Mouse (Mus musculus) WW6 (cell line): ENCODE data around the gene Ddc.
A peak's percentile ranks its signal among the peaks of the same experiment; 100 is the strongest.

Source experiments
- DNase-seq: peaks from one replicate; pipeline ENCODE4 v3.0.0-alpha.2; 2013; ENCODE audit warnings: low read depth, low spot score

Gene Ddc

DNA sequence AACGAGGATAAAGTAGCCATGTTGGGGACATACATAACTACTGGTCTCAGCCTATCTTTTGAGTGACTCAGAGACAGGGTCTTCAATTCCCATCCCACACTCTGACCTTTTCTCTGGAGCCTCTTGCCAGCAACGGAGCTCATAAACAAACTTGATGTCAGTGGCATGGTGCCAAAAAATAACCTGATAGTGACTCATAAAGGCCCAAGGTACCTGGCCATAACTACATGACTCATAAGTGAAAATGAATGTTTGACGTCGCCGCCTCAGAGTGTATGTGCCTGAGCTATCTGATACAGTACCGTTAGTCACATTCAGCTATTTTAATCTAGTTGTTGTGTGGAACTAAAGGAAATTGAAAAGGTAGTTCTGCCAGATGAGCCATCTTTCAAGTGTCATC is 72.3 kb downstream of the Ddc start:
- no peak for DNase-seq

DNA sequence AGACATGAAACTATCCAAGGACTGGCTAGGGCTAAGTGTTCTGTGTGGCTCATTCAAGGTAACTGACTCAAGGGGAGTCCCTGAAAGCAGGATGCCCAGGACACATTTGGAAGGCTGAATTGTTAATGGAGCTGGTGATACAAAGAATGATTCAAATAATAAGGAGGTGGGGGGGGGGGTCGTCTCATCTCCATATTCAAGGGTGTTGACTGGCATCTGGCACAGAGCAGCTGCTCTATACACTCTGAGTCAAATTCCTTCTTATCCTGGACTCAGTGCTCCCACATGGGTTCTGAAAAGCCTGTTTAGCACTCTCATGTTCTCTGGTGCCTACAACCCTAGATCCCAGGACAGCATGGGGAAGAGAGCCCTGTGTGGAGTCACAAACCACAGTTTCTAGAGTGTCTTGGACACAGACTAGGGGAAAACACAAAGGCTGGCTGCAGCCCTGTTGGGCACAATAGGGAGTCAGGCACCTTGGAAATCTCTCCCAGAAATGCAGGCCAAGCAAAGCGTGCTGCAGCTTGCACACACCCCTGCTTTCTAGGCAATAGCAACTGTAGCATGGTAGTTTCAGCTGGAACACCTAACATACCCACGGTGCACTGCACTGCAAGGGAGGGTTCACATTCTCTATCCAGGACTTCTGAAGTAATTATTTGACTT is 72.8 kb downstream of the Ddc start:
- DNase-seq: no peak

DNA sequence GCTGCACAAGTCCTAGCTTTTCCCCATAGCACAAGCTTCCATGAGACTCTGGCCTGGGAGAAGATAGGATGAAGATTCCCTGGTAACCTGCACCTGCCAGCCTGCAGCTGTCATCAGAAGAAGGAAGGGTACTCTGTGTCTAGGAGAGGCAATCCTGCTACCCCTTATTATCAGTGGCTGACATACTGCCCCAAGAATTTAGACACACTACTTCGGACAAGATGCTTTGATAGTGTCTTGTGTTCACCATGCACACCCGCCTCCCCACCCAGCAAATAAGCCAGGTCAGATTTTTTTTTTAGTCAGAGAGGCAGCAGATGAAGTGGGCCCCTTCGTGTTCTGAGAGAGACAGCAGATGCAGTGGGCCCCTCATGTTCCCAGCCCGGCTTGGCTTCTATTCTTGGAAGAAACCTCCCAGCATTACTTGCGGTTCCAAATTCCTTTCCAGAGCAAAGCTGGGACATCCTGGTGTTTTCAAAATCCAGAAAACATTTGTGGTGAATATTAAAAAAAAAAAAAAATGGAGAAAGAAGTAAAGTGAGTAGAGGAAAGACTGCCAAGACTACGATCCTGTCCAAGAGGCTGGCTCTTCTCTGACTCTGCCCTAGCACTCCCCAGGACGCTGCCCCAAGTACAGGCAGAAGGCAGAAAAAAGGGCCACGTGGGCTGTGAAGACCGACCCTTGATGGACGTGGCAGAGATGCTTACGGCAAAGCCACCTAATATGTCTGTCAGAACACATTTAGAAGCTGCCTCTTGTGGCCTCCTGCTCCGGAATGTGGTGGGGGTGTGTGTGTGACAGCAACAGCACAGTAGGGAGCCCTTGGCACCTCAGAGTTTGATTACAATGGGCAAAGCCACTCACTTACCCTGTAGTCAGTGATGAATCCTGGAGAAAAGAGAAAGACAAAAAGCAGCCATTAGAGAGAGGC is 73.7 kb downstream of the Ddc start:
- DNase-seq: no peak

DNA sequence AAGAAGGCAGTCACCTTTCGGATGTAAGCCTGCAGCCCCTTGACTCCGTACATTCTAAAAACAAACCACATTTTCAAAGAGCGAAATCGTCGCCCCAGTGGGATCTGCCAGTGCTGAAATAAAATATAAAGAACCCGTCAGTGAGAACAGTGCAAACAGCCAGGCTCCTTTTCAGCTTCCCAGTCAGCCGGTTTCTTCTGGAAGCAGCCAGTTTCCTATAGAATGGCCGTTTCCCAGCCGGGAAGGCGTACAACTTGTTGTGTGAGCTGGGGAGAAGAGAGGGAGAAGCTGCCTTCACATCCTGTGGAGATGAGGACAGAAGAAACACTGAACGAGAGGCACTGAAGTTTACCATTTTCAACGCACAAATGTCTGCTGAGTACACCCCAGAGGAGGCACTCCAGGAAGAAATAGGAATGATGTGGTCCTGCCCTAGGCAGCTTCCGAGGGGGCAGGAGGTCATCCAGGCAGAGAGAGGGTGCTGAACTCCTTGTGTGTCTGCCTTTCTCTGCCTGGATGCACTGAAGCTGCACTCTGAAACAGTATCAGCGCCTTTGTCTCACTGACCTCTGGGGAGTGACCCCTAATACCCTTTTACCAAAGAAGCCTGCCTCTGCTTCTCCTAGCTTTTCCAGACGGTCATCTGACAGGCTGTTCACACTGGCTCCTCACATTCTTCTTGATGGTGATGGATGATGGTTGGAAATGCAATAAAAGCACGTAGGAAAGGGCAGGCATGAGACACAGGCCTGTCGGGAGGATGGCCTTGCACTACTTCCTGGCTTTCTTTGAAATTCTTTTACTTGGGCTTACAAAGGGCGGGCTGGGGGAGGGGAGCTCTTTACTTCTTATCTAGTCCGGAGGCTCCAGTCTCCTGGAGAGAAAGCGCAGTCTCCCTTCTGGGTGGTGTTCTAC is 75.5 kb downstream of the Ddc start:
- DNase-seq: peak; percentile 68

DNA sequence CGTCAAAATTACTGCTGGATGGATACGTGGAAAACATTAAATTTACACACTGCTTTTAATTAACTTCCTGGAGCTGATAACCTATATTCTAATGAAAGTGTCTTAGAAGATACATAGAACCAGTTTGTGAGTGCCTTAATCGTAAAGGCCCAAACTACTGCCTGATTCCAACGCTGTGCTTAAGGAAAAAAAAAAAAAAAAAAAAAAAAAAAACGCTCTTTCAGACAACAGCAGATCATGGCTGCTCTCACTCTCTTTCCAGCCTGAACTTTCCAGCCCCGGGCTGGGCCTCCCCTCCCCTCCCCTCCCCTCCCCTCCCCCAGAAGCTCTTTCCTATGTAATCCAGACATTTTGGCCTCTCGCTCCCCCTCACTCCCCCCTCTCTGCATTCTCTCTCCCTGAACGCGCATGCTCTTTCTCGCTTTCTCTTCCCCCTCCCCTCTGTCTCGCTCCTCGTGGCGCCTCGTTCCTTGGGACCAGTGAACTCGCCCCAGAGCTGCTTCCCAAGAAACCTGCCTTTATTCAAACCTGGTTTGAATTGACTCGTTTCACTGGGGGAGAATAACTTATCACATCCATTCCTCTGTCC is 76.5 kb downstream of the Ddc start:
- peak; percentile 89 for DNase-seq

DNA sequence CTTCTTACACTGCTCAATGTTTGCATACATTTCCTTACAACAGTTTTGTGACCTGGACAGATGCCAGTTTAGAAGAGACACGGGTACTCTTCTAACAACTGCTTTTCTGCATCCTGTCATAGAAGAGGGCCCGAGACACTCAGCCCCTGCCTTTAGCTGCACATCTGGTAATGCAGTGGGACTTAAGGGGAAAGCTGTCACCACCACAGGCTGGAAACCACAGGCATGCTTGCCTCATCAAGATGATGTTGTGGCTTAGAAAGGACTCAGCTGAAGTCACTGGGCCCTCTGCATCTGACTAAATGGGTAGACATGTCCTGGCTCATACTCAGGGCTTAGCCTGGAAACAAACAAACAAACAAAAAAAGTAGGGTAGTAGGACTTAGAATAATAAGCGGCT is 77.2 kb downstream of the Ddc start:
- no peak for DNase-seq

DNA sequence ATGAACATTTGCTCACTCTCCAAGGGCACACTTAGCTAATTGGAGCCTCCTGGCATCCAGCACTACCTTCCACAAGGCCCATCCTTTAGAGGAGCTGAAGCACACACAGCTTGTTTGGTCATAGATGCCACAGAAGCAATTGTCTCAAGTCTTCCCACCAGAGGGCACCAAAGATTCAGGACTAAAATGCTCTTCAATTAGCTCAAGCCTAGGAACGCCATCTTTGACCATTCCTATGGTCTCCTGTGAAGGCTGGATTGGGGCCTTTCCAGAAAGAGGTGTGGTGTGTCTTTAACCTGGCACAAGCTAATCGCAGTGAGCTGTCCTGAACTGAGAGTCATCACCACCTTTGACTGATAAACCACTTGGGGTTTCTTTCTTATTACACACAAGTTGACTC is 77.7 kb downstream of the Ddc start:
- DNase-seq: peak; percentile 89

DNA sequence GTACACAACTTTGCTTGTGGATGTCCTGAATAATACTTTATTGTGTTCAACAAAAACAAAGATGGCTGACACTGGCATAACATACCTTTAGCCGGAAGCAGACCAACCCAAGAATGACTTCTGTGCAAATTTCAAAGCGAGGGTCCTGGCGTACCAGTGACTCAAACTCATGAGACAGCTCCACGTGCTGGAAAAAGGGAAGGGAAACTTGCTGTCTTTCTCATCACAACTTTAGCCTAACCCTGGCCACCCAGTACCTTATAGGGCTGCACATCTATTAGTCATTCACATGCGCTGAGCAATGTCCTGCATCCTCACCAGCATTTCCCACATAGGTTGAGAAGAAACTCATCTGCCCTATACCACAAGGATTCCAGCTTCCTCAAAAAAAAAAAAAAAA is 78.7 kb downstream of the Ddc start:
- no peak for DNase-seq

DNA sequence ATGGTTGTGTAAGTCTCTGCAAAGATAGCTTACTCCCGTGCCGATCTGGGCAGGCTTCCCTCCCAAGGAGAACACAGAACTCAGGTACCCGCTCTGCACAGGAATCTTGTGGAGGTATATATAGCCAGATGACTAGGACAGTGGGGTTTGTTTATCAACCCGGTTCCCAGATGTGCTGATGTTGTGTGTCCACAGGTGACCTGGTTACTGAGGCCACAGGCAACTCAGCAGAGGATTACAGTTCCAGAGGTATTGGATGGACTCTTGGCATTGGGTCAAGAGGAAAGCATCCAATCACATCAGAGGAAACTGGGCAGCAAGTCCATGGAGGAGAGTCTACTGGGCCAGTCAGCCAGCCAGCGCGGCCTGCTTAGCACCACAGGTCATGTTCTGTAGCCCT is 79.1 kb downstream of the Ddc start:
- DNase-seq: no peak

DNA sequence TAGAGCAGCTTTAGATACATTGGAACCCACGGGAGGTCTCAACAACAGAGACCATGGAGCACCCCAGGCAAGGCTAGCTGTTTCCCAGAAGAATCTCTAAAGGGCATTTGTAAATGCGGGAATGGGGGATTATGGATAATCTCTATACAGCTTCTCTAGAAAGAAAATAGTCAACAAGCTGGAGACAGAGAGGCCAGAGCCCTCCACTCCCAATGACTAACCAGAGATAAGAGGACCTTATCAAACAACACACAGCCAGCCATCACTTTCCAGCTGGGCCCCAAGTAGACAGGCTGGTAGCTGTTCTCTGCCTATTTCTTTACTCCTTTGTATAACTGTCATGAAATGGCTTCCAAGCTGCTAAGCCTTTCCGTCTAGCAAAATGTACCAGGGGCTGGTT is 82.2 kb downstream of the Ddc start:
- no peak for DNase-seq

DNA sequence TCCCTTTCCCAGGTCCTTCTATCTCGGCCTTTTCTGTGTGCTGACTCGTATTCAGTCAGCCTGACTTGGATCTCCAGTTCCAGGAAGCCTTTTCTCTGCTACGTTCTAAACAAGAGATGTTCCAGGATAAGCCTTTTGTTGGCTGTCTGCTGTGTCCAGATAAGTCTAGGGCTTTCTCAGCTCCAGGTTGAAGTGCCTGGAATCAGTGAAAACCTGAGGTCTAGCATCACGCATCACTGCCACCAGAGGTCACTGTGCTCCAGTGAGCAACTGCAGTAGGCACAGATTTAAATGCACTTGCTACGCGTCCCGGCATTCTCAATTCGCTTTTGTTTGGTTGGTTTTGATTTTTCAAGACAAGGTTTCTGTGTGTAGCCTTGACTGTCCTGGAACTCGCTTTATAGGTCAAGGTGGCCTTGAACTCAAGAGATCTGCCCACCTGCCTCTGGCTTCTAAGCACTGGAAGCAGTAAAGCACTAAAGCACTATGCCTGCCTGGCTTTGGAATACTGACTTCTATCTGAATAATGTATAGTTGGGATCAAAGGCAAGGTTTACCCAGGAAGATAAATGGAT is 86.0 kb downstream of the Ddc start:
- DNase-seq: peak; percentile 85

DNA sequence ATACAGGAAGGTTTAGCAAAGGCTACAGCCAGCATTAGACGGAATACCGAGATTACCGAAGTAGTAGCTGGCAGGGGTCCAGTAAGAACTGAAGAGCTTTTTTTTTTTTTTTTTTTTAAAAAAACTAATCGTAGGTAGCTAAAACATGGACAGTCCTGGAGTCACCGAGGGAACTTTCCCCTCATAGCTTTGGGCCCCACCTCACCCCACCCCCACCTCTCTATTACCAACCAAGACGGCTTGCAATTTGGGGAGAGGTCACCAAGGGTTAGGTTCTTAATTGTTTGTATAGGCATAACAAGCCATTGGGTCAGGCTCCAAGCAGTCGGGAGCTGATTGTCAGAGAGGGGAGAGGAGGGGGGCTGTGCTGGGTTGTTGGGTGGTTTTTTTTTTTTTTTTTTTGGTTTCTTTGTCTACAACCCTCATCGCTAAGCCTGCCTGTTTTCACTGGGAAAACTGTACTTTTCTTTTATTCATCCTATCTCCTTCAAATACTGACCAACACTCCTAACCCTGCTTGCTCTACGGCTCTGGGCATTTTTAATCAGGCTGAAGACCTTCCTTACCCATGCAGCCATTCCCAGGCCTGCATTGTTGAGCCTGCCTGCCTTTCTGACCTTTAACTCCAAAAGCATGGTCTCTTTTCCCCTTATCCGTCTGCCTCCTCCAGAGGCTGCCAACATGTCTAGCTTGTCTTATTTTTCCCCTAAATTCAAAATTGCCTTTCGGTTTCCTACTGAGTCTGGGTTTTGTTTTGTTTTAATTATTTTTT is 88.4 kb downstream of the Ddc start:
- peak; percentile 67 for DNase-seq

DNA sequence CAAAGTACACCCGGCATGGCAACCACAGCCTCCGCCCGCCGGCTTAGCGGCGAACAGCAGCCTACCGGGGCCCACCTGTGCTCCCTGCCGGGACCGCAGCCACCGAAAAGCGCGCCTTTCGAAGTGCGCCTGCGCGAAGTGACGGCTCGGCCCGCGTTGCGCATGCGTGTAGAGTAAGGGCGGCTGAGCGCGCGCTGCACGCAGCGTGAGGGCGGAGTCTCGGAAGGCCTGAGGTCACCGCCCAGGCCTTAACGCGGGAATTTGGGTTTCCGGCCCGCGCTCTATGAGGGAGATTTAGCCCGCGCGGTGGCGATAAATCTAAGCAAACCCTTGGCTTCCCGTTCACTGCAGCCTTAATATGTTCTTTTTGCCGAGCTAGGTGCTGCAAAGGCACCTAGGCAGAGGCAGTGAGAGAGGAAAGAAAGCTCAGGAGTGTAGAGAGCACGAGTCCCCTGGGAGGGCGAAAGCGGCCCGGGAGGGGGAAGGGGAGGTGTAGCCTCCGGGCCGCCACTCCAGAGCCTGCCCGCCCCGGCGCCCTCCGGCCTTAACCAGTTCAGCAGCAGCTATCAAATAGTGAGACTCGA is 89.0 kb downstream of the Ddc start, which contains the start of gene Fignl1:
Fignl1 (minus strand) TSS at position 143 of the 584 bp plus-strand sequence.
- DNase-seq: peak; percentile 99

DNA sequence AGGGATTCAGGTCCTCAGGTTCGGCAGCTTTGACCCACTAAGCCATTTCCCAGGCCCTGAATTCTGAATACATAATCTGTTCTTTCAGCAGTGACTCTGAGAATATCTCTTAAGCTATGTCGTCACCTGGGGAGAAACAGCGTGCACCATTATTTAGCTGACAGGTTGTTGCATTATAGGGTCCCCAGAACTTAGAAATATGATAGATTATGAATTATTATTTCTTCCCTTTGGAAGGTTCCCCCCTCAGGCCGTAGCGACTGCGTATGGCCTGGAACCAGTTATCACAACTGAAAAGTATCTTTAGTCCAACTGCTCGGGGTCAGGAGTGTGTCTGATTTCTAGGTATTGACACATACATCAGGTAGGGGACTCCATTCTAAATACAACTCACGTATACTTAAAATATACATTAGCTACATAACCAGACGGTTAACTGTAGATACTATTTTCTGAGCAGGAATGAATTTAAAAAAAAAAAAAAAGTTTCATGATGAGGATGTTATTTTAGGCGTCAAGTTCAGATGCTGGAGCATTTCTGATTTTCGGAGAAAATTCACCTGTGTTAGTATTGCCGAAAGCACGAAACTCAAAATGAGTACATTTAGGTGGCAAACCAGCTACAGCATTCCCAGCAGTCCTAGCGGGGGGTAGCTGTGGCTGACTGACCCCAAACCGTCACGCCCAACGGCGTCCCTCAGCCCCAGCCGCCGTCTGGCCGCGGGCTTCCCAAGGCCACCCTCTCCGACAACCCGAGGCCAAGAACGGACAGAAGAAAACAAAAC is 89.7 kb downstream of the Ddc start:
- no peak for DNase-seq

DNA sequence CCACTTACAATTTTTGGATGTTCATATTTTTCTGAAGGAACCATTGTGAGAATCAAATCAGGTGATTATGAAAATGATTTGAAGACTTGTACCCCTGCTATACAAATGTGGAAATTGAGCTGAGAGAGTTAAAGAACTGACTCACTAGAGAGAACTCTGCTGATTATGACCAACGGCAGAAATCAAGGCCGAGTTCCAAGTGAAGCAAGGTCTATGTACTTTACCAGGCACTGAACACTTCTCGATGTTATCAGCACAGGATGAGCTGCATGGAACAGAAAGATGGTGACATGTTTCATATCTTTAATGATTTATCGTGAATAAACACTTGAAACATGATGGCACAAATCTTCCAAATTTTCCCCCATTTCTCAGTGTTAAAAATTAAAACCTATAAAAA is 92.0 kb downstream of the Ddc start:
- DNase-seq: no peak

DNA sequence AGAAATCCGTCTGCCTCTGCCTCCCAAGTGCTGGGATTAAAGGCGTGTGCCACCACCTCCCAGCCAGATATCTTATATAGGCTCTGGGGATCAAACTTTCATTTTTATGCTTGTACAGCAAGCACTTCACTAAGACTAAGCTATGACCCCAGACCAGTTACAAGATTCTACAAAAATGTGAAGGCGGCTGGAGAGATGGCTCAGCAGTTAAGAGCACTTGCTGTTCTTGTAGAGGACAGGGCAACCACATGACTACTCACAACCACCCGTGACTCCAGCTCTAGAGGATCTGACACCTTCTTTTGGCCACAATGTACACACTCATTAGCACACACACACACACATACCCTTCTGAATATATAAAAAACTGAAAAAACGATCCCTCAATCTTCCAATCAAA is 93.5 kb downstream of the Ddc start:
- DNase-seq: no peak

DNA sequence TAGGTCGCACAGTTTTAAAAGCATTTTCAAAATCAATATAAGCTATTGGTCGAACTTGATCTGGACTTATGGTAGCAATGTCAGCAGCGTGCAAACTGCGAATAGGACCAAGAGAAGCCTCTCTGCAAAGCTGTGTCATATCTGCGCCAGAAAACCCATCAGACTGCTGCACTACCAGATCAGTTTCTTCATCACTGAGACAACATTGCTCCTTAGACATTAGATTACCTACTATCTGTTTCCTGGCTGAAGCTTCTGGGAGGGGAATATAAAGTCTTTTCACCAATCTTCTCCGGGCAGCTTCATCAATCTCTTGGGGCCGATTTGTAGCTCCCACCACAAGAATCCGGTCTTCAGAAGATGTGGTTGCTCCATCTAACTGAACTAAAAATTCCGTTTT is 96.9 kb downstream of the Ddc start:
- no peak for DNase-seq

DNA sequence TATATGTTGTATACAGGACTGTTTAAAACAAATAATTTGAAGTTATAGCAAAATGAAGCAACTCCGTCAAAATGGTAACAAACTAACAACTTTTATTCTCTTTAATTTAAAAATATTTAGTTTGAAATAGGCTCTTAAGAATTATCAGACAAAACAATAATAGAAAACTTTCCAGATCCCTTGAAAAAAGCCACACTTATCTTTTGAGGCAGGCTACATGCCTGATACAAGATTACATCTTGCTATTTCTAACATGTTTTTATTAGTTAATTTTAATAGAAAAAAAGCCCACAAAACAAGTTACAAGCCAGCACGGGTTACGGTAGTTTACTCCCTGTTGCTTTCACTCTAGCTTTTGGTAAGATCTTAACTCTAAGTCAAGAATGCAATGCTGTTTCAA is 97.6 kb downstream of the Ddc start:
- no peak for DNase-seq

DNA sequence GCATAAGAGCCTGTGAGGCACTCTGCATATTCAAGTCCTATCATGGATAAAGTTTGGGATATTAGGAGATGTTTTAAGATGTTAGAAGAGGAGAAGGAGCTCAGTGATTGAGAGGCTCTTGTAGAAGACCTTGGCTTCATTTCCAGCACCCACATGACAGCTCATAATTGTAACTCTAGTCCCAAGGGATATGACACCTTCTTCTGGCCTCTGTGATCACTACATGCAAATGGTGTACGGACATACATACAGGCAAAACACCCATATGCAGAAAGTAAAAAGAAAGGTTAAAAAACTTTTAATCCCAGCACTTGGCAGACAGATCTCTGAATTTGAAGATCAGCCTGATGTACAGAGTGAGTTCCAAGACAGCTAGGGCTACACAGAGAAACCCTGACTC is 99.3 kb downstream of the Ddc start:
- no peak for DNase-seq
